Mouse (Mus musculus): ENCODE data around the gene Secisbp2.
"Not testable (repeated sequence)": the region's sequence is repeated elsewhere in the genome, so short reads cannot be mapped to it uniquely, and the experiment has no call there.

Gene Secisbp2

GRCm38 (mm10) chr13:51643924-51644828, 7.3 kb upstream of the Secisbp2 start:
- peak; percentile 10 to 14 for DNase-seq

GRCm38 (mm10) chr13:51644829-51645789, 6.4 kb upstream of the Secisbp2 start, which contains the start of gene Cks2:
Cks2 (plus strand) TSS chr13:51645232.
- DNase-seq, result peak; percentile 97 to 98

- peak in 1 of 2 experiments; percentile 16 for DNase-seq
Observed at GRCm38 (mm10) chr13:51645872-51646271, 5.6 kb upstream of the Secisbp2 start.

- DNase-seq, result no peak
Observed at GRCm38 (mm10) chr13:51646362-51647027, 5.0 kb upstream of the Secisbp2 start.

GRCm38 (mm10) chr13:51647770-51648169, 3.7 kb upstream of the Secisbp2 start:
- no peak for DNase-seq

GRCm38 (mm10) chr13:51648237-51648636, 3.3 kb upstream of the Secisbp2 start:
- DNase-seq, result no peak

GRCm38 (mm10) chr13:51649740-51650139, 1.8 kb upstream of the Secisbp2 start:
- no peak for DNase-seq

GRCm38 (mm10) chr13:51653159-51653558, 1.7 kb downstream of the Secisbp2 start:
- DNase-seq, result no peak

- no peak for DNase-seq
Observed at GRCm38 (mm10) chr13:51653961-51654360, 2.5 kb downstream of the Secisbp2 start.

GRCm38 (mm10) chr13:51656516-51657235, 5.2 kb downstream of the Secisbp2 start:
- no peak for DNase-seq

GRCm38 (mm10) chr13:51658094-51658493, 6.6 kb downstream of the Secisbp2 start:
- no peak for DNase-seq

GRCm38 (mm10) chr13:51659573-51659972, 8.1 kb downstream of the Secisbp2 start:
- no peak for DNase-seq

GRCm38 (mm10) chr13:51663561-51663960, 12.1 kb downstream of the Secisbp2 start:
- DNase-seq, result no peak

- DNase-seq, result not testable (repeated sequence)
Observed at GRCm38 (mm10) chr13:51668195-51668594, 16.7 kb downstream of the Secisbp2 start.

GRCm38 (mm10) chr13:51676641-51677040, 25.1 kb downstream of the Secisbp2 start:
- DNase-seq, result peak; percentile 47 to 50

GRCm38 (mm10) chr13:51677041-51677440, 25.5 kb downstream of the Secisbp2 start:
- DNase-seq, result no peak

- DNase-seq, result no peak
Observed at GRCm38 (mm10) chr13:51677630-51678185, 26.2 kb downstream of the Secisbp2 start.

- DNase-seq, result no peak
Observed at GRCm38 (mm10) chr13:51678687-51679086, 27.2 kb downstream of the Secisbp2 start.

GRCm38 (mm10) chr13:51679332-51679731, 27.8 kb downstream of the Secisbp2 start:
- DNase-seq, result no peak

GRCm38 (mm10) chr13:51681076-51681475, 29.6 kb downstream of the Secisbp2 start:
- no peak for DNase-seq

- DNase-seq, result no peak
Observed at GRCm38 (mm10) chr13:51681634-51682033, 30.1 kb downstream of the Secisbp2 start.
